Mouse (Mus musculus) urinary bladder, postnatal 25 days (tissue): Measurements from ENCODE around the gene Gm21836.
"Not testable (repeated sequence)": the region's sequence is repeated elsewhere in the genome, so short reads cannot be mapped to it uniquely, and the experiment has no call there.

Experiments used
- DNase-seq: peaks from one replicate; pipeline ENCODE4 v3.0.0; 2022; ENCODE audit warnings: low spot score

Gene Gm21836

GRCm38 (mm10) chr9:124493693-124494092 lies at the start of gene Gm21836:
TSS of gene Gm21836 (minus strand) at chr9:124493793.
- DNase-seq: not testable (repeated sequence)

- DNase-seq: peak; percentile 5
Measured at GRCm38 (mm10) chr9:124480361-124480980, 13.1 kb downstream of the Gm21836 start.

- no peak for DNase-seq
Measured at GRCm38 (mm10) chr9:124478081-124478480, 15.5 kb downstream of the Gm21836 start.

- no peak for DNase-seq
Measured at GRCm38 (mm10) chr9:124476096-124476902, 17.3 kb downstream of the Gm21836 start, which contains the start of gene Ppp2r3d. TSS of gene Ppp2r3d (minus strand) at chr9:124476898.

- DNase-seq: no peak
Measured at GRCm38 (mm10) chr9:124475689-124476088, 17.9 kb downstream of the Gm21836 start.

GRCm38 (mm10) chr9:124456572-124456971 lies 37.0 kb downstream of the Gm21836 start:
- peak; percentile 45 for DNase-seq
